Mouse (Mus musculus): ENCODE results near the gene Iqgap3. TPM values are rescaled to one million over a fixed set of nuclear protein-coding genes. Genes with fewer than 3 reads are reported as not detected.

The Iqgap3 gene
- total RNA-seq, 2 experiments from 2014 or later = 14.8 to 16.8 TPM

DNA sequence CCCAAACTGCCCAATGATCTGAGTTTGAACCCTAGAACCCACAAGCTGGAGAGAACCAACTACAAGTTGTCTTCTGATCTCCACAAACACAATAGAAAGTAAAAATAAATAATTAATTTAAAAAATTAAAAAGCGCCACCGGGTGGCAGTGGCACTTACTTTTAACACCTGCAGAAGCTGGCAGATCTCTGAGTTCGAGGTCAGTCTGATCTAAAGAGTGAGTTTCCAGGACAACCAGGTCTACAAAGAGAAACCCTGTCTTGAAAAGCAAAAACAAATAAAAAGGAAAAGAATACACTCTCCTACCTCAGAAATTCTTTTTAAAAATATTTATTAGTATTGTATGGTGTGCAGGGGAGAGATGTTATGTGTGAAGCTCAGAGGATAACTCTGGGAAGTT, 56.0 kb downstream of the Iqgap3 start:
- no peak for DNase-seq (ENCODE audit: low spot score in 2 of 2)

DNA sequence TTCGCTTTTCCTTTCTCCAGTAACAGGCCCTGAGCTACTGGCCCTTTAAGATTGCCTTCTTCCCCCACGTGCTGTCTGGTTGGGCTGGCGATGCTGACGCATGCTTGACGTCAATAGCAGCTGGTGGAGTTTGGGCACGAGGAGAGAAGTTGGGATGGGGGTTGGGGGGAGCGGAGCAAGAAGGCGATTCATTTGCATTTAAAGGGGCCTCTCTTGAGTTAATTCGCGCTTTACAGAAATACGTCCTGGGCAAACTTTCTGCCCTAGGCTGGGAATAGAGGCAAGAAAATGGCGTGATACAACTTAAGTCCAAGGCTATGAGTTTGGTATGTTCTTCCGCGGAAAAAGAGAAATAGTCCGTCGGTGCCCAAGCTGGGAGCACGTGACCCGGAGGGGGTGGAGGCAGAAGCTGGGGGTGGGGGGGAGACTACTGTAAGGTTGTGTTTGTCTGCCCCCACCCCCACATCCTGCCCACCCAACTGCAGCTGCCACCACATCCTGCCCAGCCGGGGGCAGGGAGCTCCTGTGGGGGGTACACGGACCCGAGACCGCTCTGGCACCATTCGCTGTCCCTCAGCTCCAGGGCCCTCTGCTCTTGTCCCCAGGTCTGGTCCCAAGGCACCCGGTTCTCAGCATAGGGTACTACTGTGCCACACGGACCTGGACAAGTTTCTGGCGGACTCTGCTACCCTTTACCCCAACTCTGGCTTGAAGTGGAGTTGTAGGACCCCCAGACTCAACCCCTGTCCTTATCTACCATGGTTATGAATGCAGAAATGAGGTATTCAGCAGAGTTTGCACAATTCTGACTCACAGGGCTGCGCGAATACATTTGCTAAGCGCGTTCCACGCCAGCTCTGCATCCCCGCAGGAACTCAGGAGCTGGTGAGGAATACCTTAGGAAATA, 56.8 kb downstream of the Iqgap3 start:
- DNase-seq (ENCODE audit: low spot score in 2 of 2) = peak; percentile 61 to 88

DNA sequence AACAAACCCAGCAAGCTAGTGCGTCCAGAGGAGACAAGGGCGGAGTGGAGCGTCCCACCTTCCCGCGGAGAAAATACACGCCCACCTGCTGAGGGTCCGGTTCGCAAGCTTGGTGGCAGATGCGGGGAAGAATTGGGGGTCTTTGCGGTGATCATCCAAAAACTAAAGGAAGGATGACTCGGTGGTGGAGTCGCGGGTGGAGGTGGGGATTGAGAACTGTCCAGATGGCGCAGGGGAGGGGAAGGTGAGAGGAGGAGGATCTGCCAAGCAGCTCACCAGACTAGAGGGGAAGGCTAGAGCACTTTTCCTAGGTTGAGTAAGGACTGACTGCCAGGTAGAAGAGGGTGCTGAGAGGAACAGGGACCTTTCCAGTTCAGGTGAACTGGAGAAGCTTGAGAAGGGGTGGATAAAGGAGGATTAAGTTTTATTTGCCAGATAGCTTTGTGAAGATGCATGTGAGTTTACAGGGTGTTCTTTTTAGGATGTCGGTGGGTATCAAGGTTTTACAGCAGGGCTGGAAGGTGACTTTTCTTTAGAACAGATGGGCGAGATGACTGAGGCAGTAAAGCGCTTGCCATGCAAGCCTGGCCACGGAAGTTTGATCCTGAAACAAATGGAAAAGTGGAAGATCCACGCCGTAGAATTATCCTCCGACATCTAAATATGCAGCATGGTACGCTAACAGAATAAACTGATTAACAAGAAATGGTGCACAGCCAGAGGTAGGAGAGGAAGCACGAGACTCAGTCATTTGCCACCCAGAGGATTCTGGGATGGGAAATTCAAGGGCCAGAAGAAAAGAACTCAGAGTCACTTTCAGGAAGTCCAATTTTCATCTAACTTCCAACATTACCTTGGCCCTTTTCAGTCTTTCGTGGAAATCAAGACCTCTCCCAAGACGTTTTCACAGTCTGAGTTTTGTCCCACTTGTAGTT, 57.7 kb downstream of the Iqgap3 start:
- no peak for DNase-seq (ENCODE audit: low spot score in 2 of 2)

DNA sequence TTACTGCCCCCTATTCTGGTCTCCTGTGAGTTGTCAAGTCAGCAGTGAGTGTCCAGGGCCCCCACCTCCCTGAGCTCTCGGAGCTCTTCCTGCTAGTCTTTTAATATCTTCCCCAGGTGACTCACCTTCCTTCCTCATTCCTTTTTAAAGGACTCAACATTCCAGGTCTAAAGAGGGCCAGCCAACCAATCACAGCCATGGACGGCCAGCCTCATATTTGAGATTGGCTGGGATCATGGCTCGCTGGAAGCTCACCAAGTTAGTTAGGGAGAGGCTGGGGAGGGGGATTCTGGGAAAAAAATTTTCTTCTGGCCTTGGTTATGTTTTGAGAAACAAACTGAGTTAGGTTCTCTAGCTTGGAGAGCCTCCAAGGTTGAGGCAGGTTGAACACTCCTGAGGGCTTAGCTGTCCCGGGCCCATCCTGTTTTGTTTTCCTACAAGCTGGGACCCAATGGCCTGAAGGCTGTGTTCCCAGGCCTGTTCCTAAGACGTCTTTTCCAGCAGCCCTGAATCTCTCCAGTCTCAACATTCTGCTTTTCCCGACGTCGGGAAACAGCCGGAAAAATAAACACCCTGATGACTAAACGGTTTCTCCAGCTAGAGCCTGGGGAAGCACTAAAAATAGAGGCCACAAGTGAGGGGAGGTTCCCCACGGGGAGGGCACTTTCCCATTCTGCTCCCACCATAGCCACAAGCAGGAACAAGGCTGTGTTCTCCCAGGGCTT, 58.6 kb downstream of the Iqgap3 start:
- DNase-seq (ENCODE audit: low spot score in 2 of 2) = no peak

DNA sequence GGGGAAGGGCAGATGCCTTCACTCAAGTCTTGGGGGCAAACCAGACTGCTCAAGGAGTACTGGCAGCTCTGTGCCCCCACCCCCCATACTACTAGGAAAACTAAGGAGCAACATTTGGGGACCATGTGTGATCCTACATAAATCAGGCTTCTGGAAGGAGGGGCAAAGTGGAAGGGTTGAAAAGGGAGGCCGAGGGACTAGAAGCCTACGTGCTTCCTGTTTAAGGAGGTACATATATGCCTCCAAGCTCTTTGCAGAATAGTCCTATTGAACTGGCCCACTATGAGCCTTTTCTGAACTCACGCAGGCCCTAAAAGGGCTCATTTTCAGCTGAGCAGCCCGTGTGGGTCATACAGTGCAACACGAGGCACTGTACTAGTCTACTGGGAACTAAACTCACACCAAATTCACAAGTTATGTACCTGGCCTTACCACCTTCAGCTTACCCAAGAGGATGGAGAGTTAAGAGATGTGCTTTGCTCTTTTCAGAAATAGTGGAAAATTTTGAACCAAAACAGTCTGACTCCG, 59.2 kb downstream of the Iqgap3 start:
- DNase-seq (ENCODE audit: low spot score in 2 of 2) = no peak

DNA sequence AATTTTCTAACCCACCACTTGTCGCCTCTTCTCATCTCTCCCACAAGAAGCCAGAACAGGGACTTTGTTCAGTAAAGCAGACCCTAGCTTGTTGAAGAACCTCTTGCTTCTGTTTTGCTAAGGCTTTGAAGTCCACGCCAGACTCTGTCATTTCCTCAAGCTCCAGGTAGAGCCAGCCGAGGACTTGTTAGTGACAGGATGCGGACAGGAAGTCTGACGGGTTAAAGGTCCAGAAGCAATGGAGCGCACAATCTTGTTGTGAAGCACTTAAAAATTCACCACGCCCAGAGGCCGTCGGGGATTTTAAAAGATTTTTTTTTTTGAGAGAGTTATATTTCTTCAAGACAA, 59.6 kb downstream of the Iqgap3 start:
- no peak for DNase-seq (ENCODE audit: low spot score in 2 of 2)

DNA sequence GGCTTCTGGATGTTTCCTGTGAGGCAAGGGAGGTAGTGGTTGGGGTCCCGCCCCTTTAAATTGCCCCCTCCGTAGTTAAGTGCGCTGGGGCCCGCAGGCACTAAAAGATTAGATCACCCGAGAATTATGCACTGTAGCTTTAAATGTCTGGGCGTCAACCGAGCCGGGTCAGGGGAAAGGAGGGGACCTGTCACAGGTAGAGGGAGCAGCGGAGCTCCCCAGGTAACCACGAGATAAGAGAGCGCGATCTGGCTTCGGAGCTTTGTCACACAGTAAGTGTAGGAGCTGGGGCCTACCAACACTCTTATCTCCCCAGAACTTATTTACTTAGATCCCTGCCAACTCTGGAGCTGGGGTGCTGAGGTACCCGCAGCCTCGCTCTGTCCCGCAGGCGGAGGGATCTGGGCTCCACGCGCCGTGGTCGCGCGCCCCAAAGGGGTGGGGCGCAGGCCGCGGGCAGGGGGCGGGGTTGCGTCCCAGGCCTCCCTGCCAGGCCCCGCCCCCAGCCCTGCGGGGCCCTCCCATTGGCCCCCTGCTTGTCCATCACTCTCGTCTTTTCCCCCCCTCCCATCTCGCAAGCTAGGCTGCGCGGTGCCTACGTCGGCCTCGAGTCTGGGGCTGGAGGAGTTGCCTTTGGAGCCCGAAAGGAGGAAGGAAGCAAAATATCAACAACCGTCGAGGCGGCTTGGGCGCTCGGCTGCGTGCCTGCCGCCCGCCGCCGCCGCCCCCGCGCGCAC, 60.2 kb downstream of the Iqgap3 start, which contains the start of gene Mef2d:
Gene Mef2d (plus strand): TSS at position 586 of the 737 bp plus-strand sequence.
- DNase-seq (ENCODE audit: low spot score in 2 of 2) = peak; percentile 94

DNA sequence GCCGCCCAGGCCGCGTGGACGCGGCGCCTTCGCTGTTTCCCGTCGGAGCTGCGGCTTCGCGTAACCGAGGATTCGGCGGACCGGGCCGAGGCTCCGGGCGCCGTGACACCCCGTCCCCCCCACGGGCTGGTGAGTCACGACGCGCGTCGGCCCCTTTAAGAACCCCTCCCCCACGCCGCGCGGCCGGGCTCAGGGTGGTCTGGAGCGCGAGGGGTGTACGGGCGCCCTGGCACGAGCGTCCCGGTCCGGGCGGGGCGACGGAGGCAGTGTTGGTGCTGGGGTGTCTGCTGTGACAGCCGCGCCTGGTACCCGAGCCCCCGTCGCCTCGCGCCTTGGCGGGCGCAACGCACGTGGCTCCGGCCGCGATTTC, 60.8 kb downstream of the Iqgap3 start:
- DNase-seq (ENCODE audit: low spot score in 2 of 2) = no peak

DNA sequence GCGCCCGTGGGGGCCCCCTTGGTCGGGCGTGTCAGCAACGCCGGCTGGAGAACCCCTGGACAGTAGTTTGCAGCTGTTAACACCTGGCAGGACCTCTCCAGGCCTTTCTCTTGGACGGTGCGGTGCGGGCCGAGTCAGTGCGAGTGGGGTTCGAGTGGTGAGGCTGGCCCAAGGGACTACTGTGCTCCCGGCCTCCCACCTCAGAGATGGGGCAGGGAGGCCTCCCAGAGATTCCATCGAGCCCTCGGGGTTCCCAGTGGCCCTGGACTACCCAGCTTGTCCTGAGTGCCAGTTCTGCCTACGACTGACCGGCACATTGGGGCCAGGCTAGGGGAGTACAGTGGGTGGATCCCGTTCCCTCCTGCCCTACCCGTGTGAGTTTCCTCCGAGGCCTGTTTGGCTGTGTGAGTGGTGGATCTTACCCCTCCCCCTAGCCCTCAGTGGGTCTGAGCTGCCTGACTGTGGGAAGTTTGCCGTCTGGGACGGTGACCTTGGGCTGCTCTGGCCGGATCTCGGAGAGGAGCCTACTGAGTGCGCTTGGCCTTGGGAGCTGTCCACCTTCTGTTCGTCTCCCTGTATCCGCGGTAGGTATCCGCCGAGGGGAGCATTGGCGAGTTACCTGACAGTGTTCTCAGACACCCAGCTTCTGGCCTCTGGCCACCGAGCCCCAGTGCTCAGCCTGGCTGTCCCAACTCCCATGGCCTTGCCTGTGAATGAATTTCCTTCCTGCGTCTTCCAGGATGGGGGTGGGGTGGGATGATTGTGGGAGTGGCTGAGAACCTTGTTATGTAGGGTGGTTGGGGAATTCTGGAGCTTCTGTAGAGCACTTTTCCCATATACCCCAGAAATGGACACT, 61.4 kb downstream of the Iqgap3 start:
- DNase-seq (ENCODE audit: low spot score in 2 of 2) = peak in 1 of 2 experiments; percentile 56

DNA sequence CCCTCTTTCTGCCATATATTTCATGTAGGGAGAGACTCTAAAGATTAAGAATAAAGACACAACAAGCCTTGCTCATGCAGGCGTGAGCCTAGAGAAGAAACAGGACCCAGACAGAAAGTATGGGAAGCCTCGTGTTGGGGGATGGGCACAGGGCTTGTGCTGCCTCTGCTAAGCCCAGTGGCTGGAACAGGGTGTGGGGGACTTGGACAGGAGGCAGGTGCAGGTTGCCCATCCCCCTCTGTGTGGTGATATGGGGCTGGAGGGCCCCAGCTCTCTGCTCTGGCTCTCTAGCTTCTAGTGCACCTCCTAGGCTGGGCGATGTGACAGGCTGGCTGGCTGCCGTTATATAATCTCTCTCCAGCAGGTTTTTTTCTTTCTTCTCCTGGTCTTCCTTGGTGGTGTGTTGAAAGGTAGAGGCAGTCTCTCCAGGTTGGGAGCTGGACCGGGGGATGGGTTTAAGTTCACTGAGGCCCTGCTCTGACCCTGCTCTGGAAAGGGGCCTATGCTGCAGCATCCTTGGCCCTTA, 62.3 kb downstream of the Iqgap3 start:
- peak in 1 of 2 experiments; percentile 40 for DNase-seq (ENCODE audit: low spot score in 2 of 2)

DNA sequence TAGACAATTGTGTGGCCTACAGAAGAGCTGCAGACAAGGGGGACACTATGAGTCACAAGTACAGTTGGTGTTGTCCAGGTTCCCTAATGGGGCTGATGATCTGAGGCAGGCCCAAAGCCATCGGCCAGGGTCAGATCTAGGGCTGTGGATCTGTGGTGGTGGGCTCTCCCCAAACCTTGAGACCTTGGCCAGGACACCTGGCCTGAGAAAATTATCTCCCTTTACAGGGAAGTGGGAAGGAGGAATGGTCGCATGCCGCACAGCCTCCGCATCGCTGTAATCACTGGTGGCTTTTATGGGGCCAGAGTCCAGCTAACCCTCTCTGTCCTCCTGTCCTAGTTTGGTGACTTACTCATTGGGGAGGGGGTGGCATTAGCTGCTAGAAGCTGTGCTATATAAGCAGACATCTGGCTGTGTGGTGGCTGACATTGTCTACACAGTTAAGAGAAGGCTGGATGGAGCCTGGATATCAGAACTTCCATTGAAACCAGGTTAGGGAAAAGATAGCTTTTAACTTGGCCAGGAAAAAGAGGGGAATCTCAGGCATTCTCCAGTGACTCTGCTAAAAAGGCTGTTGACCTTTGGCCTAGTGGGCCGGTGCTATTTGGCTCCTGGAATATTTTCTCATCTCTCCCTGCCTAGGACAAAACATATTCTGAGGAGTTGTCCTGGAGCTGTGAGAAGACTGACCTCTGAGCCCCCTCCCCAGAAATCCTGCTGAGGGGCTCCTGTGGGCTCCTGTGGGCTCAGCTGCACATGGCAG, 63.1 kb downstream of the Iqgap3 start:
- DNase-seq (ENCODE audit: low spot score in 2 of 2) = no peak

DNA sequence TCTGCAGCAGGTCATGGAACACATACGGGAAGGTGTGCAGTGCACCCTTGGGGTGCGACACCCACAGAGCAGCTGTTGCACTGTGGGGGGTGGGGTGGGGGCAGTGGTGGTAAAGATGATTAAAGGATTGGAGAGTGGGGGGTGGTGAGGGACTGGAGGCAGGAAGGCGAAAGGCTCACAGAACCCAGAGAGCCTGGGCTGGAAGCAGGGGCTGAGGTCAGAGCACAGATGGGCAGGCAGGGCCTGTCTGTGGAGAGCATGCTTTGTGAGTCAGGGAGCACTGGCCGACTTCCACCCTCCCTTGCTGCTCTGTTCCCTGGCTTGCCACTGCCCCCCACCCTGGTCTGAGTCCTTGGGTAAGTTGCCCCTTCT, 63.6 kb downstream of the Iqgap3 start:
- peak in 1 of 2 experiments; percentile 46 for DNase-seq (ENCODE audit: low spot score in 2 of 2)

DNA sequence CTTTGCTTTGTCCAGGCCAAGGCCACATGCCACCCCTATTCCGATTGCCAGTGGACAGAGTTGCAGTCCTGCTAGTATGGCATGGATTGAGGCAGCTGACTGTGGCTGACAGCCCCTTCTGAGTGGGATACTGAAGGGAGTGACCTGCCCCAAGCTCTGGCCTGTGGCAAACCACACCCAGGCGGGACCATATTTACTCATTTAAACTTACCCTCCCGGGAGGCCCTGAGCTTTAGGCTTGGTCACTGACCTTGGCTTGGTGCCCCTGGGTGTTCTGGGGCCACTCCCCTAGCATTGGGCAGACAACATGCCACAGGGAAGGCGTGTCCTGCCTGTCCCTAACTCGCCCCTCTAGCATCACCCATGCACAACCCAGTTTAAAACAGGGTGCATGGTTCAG, 64.2 kb downstream of the Iqgap3 start:
- DNase-seq (ENCODE audit: low spot score in 2 of 2) = no peak

DNA sequence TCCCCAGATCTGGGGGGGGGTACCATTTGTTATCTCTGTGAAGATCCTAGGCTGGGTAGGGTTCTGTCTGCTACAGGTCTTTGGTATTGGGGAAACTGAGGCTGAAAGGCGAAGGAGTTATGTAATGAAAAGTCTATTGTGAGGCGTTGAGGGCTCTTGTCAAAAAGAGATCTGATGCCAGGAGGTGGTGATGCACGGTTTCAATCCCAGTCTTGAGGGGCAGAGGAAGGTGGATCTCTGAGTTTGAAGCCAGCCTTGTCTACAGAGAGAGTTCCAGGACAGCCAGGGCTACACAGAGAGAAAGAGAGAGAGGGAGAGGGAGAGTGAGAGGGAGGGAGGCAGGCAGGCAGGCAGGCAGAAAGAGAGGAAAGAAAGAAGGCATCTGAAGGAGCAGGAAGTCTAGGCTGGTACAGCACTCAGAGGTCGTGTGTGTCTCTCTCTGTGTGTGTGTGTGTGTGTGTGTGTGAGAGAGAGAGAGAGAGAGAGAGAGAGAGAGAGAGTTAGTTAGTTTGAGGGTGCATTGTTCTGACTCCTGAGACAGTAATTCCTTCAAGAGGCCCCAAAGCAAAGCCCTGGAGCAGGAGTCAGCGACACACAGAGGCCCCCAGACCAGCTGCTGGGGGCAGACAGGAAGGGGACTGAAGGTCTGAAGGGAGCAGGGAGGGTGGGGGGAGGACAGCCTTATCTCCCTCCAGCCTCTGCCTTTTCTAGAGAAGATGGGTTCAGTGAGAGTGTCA, 64.8 kb downstream of the Iqgap3 start:
- no peak for DNase-seq (ENCODE audit: low spot score in 2 of 2)

DNA sequence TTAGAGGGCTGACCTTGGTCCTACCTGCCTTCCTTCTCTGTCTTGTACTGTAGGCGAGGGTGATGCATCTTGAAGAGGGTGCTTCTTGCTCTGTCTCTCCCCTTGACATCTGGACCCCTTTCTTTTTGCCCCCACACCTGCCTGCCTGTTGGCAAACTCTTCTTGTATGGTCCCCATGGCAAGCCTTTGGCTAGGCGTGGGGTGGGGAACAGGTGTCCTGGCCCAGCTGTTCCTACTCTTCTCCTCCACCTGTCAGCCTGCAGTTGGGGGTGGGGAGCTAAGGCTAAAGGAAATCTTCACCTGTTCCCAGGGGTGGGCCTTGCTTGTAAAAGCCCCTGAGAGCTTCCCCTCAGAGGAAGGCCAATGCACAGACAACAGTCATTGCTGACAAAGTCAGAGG, 65.7 kb downstream of the Iqgap3 start:
- no peak for DNase-seq (ENCODE audit: low spot score in 2 of 2)

DNA sequence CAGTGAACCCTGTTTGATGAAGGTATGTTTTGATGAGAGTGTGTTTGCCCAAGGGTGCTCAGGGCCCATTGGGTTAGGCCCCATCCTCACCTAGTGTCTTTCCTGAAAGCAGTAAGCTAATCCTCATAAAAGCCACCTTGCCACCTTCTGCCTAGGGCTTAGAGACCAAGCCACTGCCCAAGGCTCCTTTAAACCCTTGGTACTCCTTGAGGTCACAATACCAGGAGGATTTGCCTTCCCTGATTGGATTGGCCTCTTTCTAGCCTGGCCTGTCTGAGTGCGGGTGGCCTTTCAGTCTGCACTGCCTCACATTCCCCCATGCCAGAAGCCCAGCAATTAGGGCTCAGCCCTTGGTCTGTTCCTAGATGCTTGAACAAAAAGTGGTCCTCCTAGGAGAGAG, 66.1 kb downstream of the Iqgap3 start:
- DNase-seq (ENCODE audit: low spot score in 2 of 2) = no peak

DNA sequence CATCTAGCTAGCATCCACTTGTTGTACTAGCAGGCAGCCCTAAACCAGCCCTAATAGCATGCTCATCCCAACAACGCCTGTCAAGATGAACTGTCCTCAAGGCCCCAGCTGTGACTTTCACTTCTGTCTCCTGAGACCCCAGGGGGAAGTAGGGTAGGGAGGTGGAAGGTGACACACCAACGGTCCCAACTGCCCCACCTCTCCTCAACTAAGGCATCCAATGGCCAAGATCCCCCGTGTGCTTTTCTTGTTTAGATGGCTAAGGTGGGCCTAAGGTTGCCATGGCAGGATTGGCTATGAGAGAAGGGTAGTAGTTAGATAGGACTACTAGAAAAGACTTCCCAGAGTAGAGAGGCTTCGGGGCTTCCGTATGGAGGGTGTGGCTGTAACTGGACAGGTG, 66.6 kb downstream of the Iqgap3 start:
- no peak for DNase-seq (ENCODE audit: low spot score in 2 of 2)

Measured in gastrocnemius, postnatal 4 days (tissue).